Mouse (Mus musculus) erythroblast, embryonic 14.5 days (primary cell): ENCODE data around the gene Zfp655.

Experiments used
- GATA1 ChIP-seq: IDR thresholded peaks from 2 replicates; pipeline ENCODE4 v1.6.1; 2012; ENCODE audit warnings: low read length, inconsistent platforms, mixed read lengths
- TAL1 ChIP-seq: IDR thresholded peaks from 3 replicates; pipeline ENCODE4 v1.6.1; 2012; ENCODE audit warnings: low read length, inconsistent platforms, mixed read lengths

GRCm38 (mm10) chr5:145230641-145231040 is 874 bp upstream of the Zfp655 start:
- TF ChIP-seq GATA1 (no peak), TAL1 (no peak)
